Mouse (Mus musculus): ENCODE results near the gene Psmg4.

Psmg4 gene

DNA sequence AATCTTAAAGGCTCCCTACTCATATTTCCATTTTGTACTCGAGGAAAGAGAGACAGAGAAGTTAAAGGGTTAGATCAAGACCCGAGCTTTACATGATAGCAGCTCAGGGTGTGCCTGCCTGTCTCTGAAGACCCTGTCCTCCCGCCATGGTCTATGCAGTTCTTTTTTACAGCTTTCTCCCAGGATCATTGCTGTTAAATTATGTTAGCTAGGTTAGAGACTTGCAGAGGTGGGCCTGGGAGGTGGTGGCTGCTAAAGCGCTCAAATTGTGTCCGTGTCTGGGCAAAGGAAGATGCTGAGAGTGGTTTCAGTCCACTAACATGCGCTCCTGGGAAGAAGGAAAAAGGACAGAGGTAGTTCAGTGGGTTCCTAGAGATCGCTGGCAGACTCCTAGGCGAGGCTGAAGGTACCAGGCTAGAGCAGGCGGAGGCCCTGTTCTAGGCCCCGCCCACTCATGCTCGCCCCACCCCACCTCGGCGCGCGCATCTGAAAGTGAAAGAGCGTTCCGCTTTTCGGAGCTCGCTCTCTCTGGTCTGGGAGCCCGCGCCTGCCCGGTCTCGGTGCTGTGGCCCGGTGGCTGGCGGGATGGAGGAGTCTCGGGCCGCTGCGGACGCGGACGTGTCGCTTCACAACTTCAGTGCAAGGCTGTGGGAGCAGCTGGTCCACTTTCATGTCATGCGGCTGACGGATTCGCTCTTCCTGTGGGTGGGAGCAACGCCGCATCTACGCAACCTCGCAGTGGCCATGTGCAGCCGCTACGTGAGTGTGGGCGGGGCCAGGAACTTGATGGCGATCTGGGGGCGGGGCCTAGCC, at the start of gene Psmg4:
Psmg4 (plus strand) TSS at position 474 of the 813 bp plus-strand sequence.
- in situ Hi-C loops (cut with MboI; ENCODE audit: unreplicated experiment in 2 of 2) = loop anchor here in 1 of 2 experiments (10.0 kb wide), 1 partner anchor 712 kb away; the partner anchor contains the start of gene Prpf4b

DNA sequence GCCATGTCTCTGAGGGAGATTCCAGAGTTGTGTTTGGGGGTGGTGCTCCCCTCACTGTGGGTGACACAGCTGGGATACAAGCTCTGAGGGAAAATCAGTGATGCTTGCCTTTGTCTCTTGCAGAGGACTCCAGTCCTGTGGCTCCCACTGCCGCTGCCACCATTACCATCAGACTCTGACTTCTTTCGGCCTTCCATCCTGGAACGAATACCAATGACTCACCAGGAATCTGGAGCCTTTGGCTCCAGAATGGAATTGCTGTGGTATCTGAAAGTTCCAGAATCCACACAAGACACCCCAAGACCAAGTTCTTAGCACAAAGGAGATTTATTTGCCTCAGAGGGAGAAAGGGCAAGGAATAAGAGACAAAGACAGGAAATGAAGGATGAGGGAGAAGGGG, 49.7 kb upstream of the Psmg4 start:
- in situ Hi-C loops (cut with MboI; ENCODE audit: unreplicated experiment in 2 of 2) = no loop called here

DNA sequence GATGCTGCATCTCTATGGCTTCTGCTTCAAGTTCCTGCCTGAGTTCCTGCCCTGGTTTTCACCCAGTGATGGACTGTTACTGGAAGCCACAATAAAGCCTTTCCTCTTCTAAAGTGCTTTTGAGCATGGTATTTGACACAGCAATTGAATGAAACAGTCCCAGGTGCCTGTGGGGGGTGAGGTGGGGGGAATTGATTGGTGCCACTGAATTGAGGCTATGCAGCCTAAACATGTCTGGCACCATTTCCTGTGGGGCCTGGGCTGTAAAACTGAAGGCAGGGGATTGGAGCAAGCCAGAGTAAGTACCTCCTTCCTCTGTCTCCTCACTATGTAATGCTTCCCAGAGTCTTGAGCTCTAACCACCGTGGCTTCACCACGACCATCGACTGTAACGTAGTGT, 48.1 kb upstream of the Psmg4 start:
- in situ Hi-C loops (cut with MboI; ENCODE audit: unreplicated experiment in 2 of 2) = no loop called here

DNA sequence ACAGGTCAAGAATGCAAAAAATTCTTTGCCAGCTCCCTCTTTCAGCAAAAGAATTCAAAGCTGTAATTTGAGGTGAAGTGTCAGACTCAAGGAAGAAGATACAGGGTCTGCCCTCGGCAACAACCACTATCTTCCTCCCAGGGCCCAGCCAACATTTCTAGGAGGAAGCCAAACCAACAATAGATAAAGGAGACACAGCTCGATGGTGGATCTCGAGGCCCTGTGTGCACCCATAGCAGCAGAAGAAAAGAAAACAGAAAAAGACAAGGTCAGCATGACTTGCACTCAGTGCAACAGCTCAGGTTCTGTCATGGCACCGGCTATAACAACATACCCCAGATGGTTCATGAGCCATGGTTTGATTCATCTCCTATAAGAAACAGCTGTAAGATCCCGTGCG, 46.3 kb upstream of the Psmg4 start:
- in situ Hi-C loops (cut with MboI; ENCODE audit: unreplicated experiment in 2 of 2) = no loop called here

DNA sequence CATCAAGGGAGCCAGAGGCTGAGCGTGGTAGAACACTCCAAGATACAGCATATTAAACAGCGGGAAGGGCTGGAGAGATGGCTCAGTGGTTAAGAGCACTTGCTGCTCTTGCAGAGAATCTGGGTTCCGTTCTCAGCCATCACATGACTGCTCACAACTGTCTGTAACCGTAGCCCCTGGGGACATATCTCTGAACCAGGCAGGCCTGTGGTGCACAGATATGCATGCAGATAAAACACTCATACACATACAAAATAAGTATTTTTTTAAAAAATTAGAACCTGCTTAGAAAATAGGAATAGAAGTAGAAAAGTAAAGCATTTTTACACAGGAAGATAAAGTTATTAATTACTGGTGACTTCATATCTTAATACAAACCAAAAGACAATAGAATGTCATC, 43.9 kb upstream of the Psmg4 start:
- in situ Hi-C loops (cut with MboI; ENCODE audit: unreplicated experiment in 2 of 2) = no loop called here

DNA sequence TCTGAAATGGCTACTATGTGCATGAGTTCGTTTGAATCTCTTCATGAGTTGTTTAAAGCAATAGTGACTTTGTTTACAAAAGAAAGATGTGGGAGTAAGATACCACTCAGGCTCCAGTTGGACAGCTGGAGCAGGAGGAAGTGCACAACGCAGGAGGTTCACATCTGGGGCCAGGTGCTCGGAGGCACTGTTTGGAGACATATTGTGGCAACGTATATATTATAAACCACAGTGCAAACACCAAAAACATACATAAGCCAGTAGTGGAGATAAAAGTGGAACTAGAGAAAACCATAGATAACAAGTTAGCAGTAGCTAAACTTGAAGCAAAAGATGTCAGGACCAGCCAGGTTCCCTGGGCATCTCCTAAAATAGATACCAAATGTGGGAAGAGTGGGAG, 43.4 kb upstream of the Psmg4 start:
- in situ Hi-C loops (cut with MboI; ENCODE audit: unreplicated experiment in 2 of 2) = no loop called here

DNA sequence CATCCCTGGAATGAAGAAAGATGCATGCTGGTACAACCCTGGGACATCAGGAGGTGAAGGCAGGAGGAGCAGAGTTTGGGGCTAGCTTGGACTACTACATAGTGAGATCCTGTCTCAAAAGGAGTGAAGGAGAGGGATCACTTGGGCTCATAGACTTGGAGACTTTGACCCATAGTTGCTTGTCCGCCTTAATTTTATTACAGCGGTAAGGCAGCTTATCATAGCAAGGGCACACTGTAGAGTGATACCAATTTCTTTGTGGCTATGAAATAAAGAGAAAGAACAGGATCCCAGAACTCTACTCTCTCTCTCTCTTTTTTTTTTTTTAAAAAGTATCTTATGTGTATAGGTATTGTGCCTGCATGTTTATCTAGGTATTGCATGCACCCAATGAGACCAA, 42.2 kb upstream of the Psmg4 start:
- in situ Hi-C loops (cut with MboI; ENCODE audit: unreplicated experiment in 2 of 2) = no loop called here

DNA sequence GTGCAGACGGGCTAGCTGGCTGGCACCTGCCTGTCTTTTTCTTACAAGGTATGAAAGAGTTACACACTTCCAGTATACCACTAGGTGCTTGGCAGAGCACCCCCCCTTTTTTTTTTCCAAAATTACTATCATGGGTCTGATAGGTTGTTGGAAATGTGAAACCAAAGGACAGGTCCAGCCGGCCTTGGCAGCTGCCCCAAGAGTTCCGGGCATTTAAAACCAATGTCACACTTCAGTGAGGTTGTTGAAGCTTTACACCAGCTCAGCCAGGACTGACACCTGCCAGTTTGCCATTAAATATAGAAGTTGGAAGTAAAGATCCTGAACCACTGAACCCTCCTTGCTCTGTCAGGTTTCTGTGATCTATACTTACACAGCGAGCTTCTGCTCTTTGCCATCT, 37.1 kb upstream of the Psmg4 start:
- in situ Hi-C loops (cut with MboI; ENCODE audit: unreplicated experiment in 2 of 2) = no loop called here

DNA sequence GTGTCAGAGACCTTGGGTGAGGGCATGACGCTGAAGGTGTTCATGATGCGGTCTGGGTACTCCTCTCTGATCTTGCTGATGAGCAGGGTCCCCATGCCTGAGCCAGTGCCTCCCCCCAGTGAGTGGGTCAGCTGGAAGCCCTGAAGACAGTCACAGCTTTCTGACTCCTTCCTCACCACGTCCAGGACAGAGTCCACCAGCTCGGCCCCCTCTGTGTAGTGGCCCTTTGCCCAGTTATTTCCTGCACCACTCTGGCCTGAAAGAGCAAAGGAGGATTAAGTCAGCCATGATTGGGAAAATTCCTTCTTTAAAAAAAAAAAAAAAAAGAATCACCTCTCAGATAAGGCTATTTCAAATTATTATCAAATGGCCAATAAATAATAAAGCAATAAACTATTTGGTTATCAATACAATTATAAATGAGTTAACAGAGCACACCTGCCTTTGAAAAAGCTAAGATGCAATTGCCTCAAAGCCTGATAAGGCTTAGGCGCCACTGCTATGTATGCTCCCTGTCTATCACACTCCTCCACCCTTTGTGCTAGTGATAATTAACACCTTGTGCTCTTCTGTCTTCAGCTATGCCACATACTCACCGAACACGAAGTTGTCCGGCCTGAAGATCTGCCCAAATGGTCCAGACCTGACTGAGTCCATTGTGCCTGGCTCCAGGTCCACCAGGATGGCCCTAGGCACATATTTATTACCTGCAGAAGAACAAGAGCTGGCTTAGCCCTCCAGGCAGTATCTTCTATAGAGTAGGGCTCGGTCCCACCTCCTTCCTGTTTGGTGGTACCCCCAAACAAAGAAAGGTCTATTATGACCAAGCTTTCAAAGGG, 34.3 kb upstream of the Psmg4 start:
- in situ Hi-C loops (cut with MboI; ENCODE audit: unreplicated experiment in 2 of 2) = no loop called here

DNA sequence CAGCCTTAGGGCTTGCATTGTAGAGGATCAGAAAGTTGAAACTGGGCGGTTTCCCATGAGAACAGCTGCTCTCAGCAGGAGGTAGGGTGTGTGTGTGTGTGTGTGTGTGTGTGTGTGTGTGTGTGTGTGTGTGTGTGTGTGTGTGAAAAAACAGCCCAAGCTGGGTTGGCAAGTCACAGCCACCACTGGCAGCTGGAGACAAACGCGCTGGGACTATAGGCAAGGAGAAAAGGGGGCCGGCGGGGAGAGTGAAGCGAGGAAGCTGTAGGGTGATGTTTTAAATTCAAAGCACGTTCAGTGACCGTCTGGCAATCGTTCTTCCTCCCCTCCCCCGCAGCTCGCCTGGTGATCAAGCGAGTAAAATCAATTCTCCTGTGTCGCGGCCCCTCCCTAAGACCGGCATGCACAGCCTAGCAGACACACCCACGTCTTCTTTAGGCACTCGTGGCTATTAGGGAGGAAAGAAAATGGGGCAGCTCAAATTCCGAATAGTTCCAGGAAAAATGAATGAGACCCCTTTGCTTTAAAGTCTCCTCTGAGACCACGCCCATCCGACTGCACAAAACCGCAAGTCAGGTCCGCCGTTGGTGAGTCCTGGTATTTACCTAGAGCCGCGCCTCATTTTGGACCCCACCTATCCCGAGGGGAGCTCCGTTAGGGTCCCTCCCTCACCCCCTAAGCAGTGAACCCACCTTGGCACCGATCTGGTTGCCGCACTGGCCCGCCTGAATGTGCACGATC, 33.1 kb upstream of the Psmg4 start:
- in situ Hi-C loops (cut with MboI; ENCODE audit: unreplicated experiment in 2 of 2) = loop anchor here (10.0 kb wide), 1 partner anchor 55 kb away; the partner anchor contains the start of gene Tubb2a (in 2 of the 2)

DNA sequence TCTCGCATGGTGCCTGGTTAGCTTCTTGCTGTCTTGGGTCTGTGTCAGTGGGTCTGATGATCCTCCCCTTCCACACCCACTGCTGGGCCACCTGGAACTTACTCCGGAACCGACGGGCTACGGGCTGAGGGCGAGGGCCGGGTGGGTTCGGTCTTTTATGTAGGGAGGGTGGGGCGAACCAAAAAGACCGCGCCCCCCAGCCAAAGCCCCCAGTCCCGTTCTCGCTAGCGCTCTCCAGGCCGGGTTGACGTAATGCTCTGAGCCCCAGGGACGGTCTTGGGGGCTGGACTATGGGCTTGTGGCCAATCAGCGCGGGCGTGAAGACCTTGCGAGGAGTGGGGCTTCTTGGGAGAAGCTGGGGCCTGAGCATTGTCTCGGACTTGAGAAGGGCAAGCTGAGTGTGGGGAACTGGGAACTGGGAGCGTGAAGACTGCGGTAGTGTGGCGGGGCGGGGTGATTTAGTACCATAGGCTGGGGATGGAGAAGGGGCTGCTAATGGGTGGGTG, 32.5 kb upstream of the Psmg4 start, which contains the start of gene Tubb2b:
Tubb2b (minus strand) TSS at position 241 of the 506 bp plus-strand sequence.
- in situ Hi-C loops (cut with MboI; ENCODE audit: unreplicated experiment in 2 of 2) = loop anchor here (10.0 kb wide), 1 partner anchor 55 kb away; the partner anchor contains the start of gene Tubb2a (in 2 of the 2)

DNA sequence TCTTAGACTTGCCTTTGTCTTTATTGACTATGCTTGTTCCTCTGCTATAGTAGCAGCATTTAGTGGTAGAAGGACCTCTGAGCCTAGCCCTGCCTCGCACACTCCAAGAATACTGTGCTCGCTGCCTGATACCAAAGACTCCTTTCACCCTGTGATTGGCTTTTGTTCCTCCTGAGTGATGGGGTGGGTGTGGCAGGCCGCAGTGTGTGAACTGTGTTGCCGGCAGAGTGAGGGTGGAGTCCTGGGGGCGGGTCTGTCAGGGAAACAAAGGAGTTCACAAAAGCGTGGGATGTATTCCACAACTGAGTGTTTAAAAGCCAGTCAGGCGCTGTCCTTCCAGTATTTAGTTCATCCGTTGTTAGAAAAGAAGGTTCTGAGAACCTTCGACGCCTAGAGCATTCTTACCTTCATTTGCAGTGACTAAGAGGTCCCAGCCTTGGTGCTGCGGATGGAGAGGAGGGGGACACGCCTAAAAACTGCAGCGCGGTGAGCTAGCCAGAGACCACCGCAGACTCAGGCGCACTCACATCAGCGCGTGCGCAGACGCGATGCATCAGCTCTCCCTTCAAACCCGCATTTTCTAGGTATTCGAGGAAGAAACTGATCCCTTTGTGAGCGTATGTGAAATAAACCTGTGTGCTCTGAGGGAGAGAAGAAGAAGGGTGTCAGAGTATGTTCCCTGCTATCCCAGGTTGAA, 31.6 kb upstream of the Psmg4 start:
- in situ Hi-C loops (cut with MboI; ENCODE audit: unreplicated experiment in 2 of 2) = loop anchor here (10.0 kb wide), 1 partner anchor 56 kb away; the partner anchor contains the start of gene Tubb2a (in 2 of the 2)

DNA sequence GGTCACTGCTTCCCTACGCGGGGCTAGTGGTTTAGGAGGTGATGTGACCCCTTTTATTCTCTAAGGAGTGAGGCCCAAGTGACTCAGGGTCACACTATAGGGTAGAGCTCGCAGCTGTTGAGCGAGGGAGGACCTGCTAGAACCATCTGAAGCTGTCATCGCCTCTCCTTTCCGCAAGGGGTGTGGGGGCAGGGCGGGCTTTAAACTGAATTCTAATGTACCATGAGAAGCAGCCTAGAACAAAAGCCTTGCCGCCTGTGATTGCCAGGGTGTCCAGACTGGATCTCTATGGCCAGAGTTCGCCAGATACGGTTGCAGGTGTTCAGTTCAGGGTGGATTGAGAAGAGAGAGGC, 31.1 kb upstream of the Psmg4 start:
- in situ Hi-C loops (cut with MboI; ENCODE audit: unreplicated experiment in 2 of 2) = loop anchor here (10.0 kb wide), 1 partner anchor 57 kb away; the partner anchor contains the start of gene Tubb2a (in 2 of the 2)

DNA sequence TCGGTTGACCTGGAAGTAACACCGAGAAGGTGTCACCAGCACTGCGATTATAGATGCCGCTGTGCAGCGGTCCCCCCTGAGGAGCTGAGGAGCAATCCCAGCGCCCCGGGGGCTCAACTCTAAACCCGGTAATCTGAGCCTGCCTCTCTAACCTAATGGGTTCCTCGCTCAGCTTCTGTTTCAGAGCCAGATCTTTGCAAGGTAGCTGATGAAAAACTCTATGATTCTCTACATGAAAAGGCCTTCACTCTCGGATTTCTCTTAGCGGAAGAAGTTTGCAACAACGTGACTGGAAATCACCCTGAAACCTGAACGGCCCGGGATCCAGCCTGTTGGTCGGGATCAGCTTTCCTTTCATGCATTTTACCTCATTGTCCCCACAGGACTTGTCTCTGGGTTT, 30.5 kb upstream of the Psmg4 start:
- in situ Hi-C loops (cut with MboI; ENCODE audit: unreplicated experiment in 2 of 2) = loop anchor here (10.0 kb wide), 1 partner anchor 57 kb away; the partner anchor contains the start of gene Tubb2a (in 2 of the 2)

DNA sequence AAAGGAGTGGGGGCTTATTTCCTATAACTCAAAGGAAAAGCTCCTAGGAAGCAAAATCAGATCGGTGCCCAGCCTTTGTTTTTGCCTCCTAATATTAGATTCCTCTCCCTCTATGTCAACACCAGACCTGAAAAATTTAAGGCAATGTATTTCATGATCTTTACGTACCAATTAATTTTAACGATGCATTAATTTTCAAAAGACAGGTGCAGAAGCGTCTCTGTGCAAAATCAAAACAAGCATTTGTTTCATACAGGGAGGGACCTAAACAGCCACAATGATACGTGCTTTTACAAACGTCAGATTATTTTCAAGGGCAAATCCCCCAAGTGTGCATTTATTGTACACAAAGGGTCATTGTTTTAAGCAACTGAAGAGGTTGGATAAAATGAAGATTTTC, 29.9 kb upstream of the Psmg4 start:
- in situ Hi-C loops (cut with MboI; ENCODE audit: unreplicated experiment in 2 of 2) = loop anchor here (10.0 kb wide), 1 partner anchor 58 kb away; the partner anchor contains the start of gene Tubb2a (in 2 of the 2)

DNA sequence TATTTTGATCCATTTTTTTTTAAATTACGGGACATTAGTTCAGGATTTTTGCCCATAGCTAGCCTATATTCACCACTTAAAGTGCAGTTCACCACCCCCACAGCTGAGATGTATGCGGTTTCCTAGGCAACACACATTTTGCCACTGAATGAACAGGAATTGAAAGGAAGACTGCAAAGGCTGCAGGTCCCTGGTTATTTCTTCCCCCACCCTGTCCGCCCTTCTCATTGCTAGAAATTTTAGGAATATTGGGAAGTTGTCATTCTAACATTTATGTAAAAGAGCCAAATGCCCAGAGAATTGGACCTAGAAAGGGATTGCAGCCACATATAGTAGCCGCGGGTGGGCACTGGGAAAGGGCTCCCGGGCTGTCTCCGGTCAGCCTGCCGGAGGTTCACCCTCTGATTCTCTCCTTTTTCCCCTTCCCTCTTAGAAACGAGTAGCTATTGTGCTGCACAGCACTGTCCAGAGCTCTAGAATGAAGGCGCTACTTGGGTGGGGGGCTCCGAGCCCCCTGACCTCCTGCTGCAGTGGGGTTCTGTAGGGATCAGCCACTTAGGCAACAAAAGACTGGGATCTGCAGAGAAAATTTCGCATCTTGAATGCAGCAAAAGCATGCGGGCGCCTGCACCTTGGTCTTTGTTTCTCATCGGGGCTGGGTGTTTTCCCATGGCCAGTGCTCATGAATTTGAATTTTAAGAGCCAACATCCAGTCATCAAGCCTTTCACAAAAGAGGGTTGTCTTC, 29.3 kb upstream of the Psmg4 start:
- in situ Hi-C loops (cut with MboI; ENCODE audit: unreplicated experiment in 2 of 2) = loop anchor here (10.0 kb wide), 1 partner anchor 59 kb away; the partner anchor contains the start of gene Tubb2a (in 2 of the 2)

DNA sequence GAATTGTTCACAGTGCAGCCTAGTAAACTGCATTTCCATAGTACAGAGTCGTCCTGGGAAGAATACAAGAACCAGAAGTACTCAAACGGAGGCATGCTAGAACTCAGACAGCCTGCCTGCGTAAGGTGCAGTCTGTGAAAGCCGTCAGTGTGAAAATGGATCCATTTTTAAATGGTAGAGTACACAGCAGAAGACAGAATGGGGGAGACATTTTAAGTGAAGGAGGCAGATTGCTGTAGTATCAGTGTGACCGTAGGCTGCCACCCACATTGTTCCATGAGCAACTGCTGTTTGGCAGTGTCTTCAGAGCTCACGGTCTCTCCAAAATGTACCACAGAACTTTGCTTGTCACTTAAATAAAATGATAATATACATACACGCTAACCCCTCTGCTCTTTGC, 28.5 kb upstream of the Psmg4 start:
- in situ Hi-C loops (cut with MboI; ENCODE audit: unreplicated experiment in 2 of 2) = loop anchor here (10.0 kb wide), 1 partner anchor 59 kb away; the partner anchor contains the start of gene Tubb2a (in 2 of the 2)

DNA sequence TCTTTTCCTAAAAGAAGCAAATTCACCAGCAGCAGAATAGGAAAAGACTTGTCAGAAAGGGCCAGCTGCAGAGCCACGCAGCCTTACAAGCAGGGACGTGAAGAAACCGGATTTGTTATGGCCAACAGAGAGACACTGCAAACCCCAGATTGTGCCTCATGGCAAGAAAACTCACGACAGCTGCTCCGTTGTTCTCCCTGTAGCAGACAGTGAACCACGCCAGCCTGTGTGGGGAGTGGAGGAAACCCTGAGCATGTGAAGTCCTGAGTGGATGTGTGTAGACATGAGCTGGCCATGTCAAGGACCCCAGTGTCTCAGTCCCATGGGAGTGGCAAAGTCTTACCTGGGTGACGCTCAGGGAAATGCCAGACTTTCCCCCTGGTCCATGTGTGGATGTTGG, 26.2 kb upstream of the Psmg4 start:
- in situ Hi-C loops (cut with MboI; ENCODE audit: unreplicated experiment in 2 of 2) = loop anchor here (10.0 kb wide), 1 partner anchor 62 kb away; the partner anchor contains the start of gene Tubb2a (in 2 of the 2)

DNA sequence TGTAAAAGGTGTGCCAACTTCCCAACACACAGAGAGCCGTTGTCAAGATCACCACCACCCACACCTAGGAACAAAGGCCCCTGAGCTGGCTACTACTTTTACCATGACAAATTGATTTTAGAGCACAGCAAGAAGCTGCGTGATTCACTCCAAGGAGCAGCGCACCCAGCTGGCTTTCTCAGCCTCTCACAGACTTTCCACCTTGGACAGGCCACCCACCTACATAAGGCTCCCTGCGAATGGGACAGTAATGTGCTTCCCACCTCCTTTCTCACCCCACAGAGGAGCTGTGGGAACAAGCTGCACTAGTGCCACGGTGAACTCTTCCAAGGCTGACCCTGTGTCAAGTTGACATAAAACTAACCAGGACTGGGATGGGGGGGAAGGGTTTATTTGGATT, 19.4 kb upstream of the Psmg4 start:
- in situ Hi-C loops (cut with MboI; ENCODE audit: unreplicated experiment in 2 of 2) = no loop called here

Measured in v-Abl transformed pro-B cells (cell line).